Mouse (Mus musculus) hindbrain, embryonic 13.5 days (tissue): Measurements from ENCODE around the gene A4gnt. TPM values are rescaled to one million over a fixed set of nuclear protein-coding genes. Genes with fewer than 3 reads are reported as not detected.

Experiments
- ATAC-seq: fragments of 200-750 bp; cut with Nextera tagmentation; 2 replicates; pipeline ENCODE4 v1.8.0; 2017; ENCODE audit warnings: moderate TSS enrichment; ENCODE audit not compliant: low FRiP score
- H3K27ac ChIP-seq: fragments of 300-500 bp; sonication (generic); 2 replicates; pipeline ENCODE4 v1.5.1; 2015; ENCODE audit warnings: inconsistent platforms, mild to moderate bottlenecking, moderate library complexity
- H3K27me3 ChIP-seq: fragments of 300-500 bp; sonication (generic); 2 replicates; pipeline ENCODE4 v1.6.1; 2015; ENCODE audit warnings: mild to moderate bottlenecking, inconsistent platforms
- H3K36me3 ChIP-seq: fragments of 300-500 bp; sonication (generic); 2 replicates; pipeline ENCODE4 v1.6.1; 2015; ENCODE audit warnings: mild to moderate bottlenecking, inconsistent platforms
- H3K4me1 ChIP-seq: fragments of 300-500 bp; sonication (generic); replicated peaks from 2 replicates; pipeline ENCODE4 v1.6.1; 2015; ENCODE audit warnings: inconsistent platforms
- H3K4me2 ChIP-seq: fragments of 300-500 bp; sonication (generic); 2 replicates; pipeline ENCODE4 v1.6.1; 2015; ENCODE audit warnings: inconsistent platforms, mild to moderate bottlenecking, moderate library complexity
- H3K4me3 ChIP-seq: fragments of 300-500 bp; sonication (generic); 2 replicates; pipeline ENCODE4 v1.5.1; 2015; ENCODE audit warnings: mild to moderate bottlenecking, inconsistent platforms
- H3K9ac ChIP-seq: fragments of 300-500 bp; sonication (generic); 2 replicates; pipeline ENCODE4 v1.6.1; 2015; ENCODE audit warnings: mild to moderate bottlenecking, inconsistent platforms
- H3K9me3 ChIP-seq: fragments of 300-500 bp; sonication (generic); 2 replicates; pipeline ENCODE4 v1.6.1; 2016; ENCODE audit warnings: inconsistent platforms
- WGBS: fragments of 180-500 bp; shearing (Covaris S2); methylation state at CpG from one replicate; pipeline ENCODE4 v1.1.7; 2015; 5-methylcytosine and 5-hydroxymethylcytosine counted together
- polyA plus RNA-seq: library from polyadenylated mRNA; unstranded; fragments of >200 nt; fragmentation: Nextera tagmentation; extraction: Ambion mirVana; gene quantifications from 2 replicates; pipeline ENCODE4 v1.2.1, GENCODE M21; 2015

Gene A4gnt
- polyA plus RNA-seq, 1 experiment from 2014 or later = not detected

GRCm38 (mm10) chr9:99620196-99620595 lies 7.9 kb downstream of the A4gnt start:
- Histone ChIP-seq H3K4me1 (no peaks in the 10 kb centered on the region), H3K36me3 (no peaks in the 10 kb centered on the region), H3K27me3 (no peaks in the 10 kb centered on the region), H3K27ac (no peak overlapping the region), H3K4me2 (no peak overlapping the region), H3K9ac (no peak overlapping the region), H3K4me3 (no peak overlapping the region), H3K9me3 (no peaks in the 10 kb centered on the region)
- no peak for ATAC-seq
- 94% methylated on average over 11 of the region's 11 CpGs for WGBS

GRCm38 (mm10) chr9:99622034-99622433 lies 9.7 kb downstream of the A4gnt start:
- H3K4me2 ChIP-seq = no peak overlapping the region
- no peak for ATAC-seq
- 92% methylated on average over 1 of the region's 1 CpGs for WGBS

GRCm38 (mm10) chr9:99622966-99623365 lies 10.7 kb downstream of the A4gnt start:
- 59% methylated on average over 2 of the region's 2 CpGs for WGBS
- H3K4me1 ChIP-seq = no peaks in the 10 kb centered on the region
- H3K27me3 ChIP-seq = no peaks in the 10 kb centered on the region
- no peak overlapping the region for H3K9ac ChIP-seq
- no peak overlapping the region for H3K4me2 ChIP-seq
- no peak overlapping the region for H3K4me3 ChIP-seq
- no peaks in the 10 kb centered on the region for H3K36me3 ChIP-seq
- ATAC-seq = no peak
- H3K27ac ChIP-seq = no peak overlapping the region
- no peaks in the 10 kb centered on the region for H3K9me3 ChIP-seq

More at GRCm38 (mm10) chr9:99622034-99622433, 9.7 kb downstream of the A4gnt start:
- no peak overlapping the region for H3K9ac ChIP-seq
- H3K27me3 ChIP-seq = no peaks in the 10 kb centered on the region
- H3K4me3 ChIP-seq = no peak overlapping the region
- H3K9me3 ChIP-seq = no peaks in the 10 kb centered on the region
- no peak overlapping the region for H3K27ac ChIP-seq
- no peaks in the 10 kb centered on the region for H3K4me1 ChIP-seq
- no peaks in the 10 kb centered on the region for H3K36me3 ChIP-seq

- Histone ChIP-seq H3K4me3 (no peak overlapping the region), H3K36me3 (no peaks in the 10 kb centered on the region), H3K9ac (no peak overlapping the region), H3K4me1 (peaks cover 6% of the 10 kb centered on the region), H3K27ac (no peak overlapping the region), H3K27me3 (no peaks in the 10 kb centered on the region), H3K9me3 (no peaks in the 10 kb centered on the region), H3K4me2 (no peak overlapping the region)
- WGBS = 82% methylated on average over 6 of the region's 6 CpGs
- ATAC-seq = no peak
Observed at GRCm38 (mm10) chr9:99624117-99624516, 11.8 kb downstream of the A4gnt start.

GRCm38 (mm10) chr9:99628581-99628980 lies 16.3 kb downstream of the A4gnt start:
- no peak for ATAC-seq
- Histone ChIP-seq H3K9ac (no peak overlapping the region), H3K9me3 (no peaks in the 10 kb centered on the region), H3K27me3 (no peaks in the 10 kb centered on the region), H3K36me3 (no peaks in the 10 kb centered on the region), H3K4me1 (peaks cover 41% of the 10 kb centered on the region), H3K4me3 (peak overlapping the region; percentile 56; the same call in 1 of the 2 replicates), H3K4me2 (peak overlapping the region; percentile 79), H3K27ac (no peak overlapping the region)
- 68% methylated on average over 4 of the region's 4 CpGs for WGBS

- Histone ChIP-seq H3K4me3 (peak within 1 kb of the TSS; percentile 56), H3K9ac (peak within 1 kb of the TSS; percentile 82), H3K4me1 (peaks cover 41% of the 10 kb centered on the region), H3K27ac (peak within 1 kb of the TSS; percentile 86), H3K36me3 (no peaks in the 10 kb centered on the region), H3K27me3 (no peaks in the 10 kb centered on the region), H3K4me2 (peak within 1 kb of the TSS; percentile 79), H3K9me3 (no peaks in the 10 kb centered on the region)
- WGBS = under 1% methylated on average over 44 of the region's 44 CpGs
- ATAC-seq = peak; percentile 89
Observed at GRCm38 (mm10) chr9:99629281-99630011, 17.1 kb downstream of the A4gnt start, which contains the start of gene Dzip1l. Gene Dzip1l (plus strand): TSS chr9:99629496.

GRCm38 (mm10) chr9:99630071-99630470 lies 17.8 kb downstream of the A4gnt start:
- WGBS = under 1% methylated on average over 11 of the region's 11 CpGs
- Histone ChIP-seq H3K27me3 (no peaks in the 10 kb centered on the region), H3K4me1 (peaks cover 41% of the 10 kb centered on the region), H3K4me2 (peak overlapping the region; percentile 79), H3K9me3 (no peaks in the 10 kb centered on the region), H3K36me3 (no peaks in the 10 kb centered on the region), H3K27ac (peak overlapping the region; percentile 86), H3K4me3 (peak overlapping the region; percentile 56), H3K9ac (peak overlapping the region; percentile 82)
- ATAC-seq = 0 out of 2 replicates have a peak, but pooled peaks have one; percentile 21

- H3K36me3 ChIP-seq = peaks cover under 1% of the 10 kb centered on the region; the same call in 1 of the 2 replicates
- peak overlapping the region; percentile 79 for H3K4me2 ChIP-seq
- H3K4me1 ChIP-seq = peaks cover 41% of the 10 kb centered on the region
- H3K4me3 ChIP-seq = peak overlapping the region; percentile 56
- no peaks in the 10 kb centered on the region for H3K9me3 ChIP-seq
- WGBS = 46% methylated on average over 9 of the region's 9 CpGs
- H3K27me3 ChIP-seq = no peaks in the 10 kb centered on the region
- H3K27ac ChIP-seq = peak overlapping the region; percentile 86
- peak overlapping the region; percentile 82 for H3K9ac ChIP-seq
- ATAC-seq = no peak
Observed at GRCm38 (mm10) chr9:99630528-99631125, 18.3 kb downstream of the A4gnt start.

- 15% methylated on average over 2 of the region's 2 CpGs for WGBS
- no peak overlapping the region for H3K9ac ChIP-seq
- H3K36me3 ChIP-seq = peaks cover 6% of the 10 kb centered on the region; the same call in 1 of the 2 replicates
- peak overlapping the region; percentile 74 for H3K27ac ChIP-seq
- H3K4me3 ChIP-seq = peak overlapping the region; percentile 11
- H3K4me1 ChIP-seq = peaks cover 41% of the 10 kb centered on the region
- H3K4me2 ChIP-seq = peak overlapping the region; percentile 40
- H3K27me3 ChIP-seq = no peaks in the 10 kb centered on the region
- H3K9me3 ChIP-seq = no peaks in the 10 kb centered on the region
- ATAC-seq = no peak
Observed at GRCm38 (mm10) chr9:99631781-99632180, 19.5 kb downstream of the A4gnt start.

GRCm38 (mm10) chr9:99632264-99632663 lies 20.0 kb downstream of the A4gnt start:
- Histone ChIP-seq H3K9ac (no peak overlapping the region), H3K4me1 (peaks cover 41% of the 10 kb centered on the region), H3K27me3 (no peaks in the 10 kb centered on the region), H3K27ac (peak overlapping the region; percentile 74), H3K9me3 (no peaks in the 10 kb centered on the region), H3K4me3 (peak overlapping the region; percentile 11), H3K4me2 (peak overlapping the region; percentile 40), H3K36me3 (peaks cover 6% of the 10 kb centered on the region; the same call in 1 of the 2 replicates)
- 0 out of 2 replicates have a peak, but pooled peaks have one; percentile 3 for ATAC-seq
- 25% methylated on average over 8 of the region's 8 CpGs for WGBS

GRCm38 (mm10) chr9:99636776-99637175 lies 24.5 kb downstream of the A4gnt start:
- Histone ChIP-seq H3K4me2 (no peak overlapping the region), H3K27ac (no peak overlapping the region), H3K36me3 (peaks cover 27% of the 10 kb centered on the region), H3K27me3 (no peaks in the 10 kb centered on the region), H3K9me3 (no peaks in the 10 kb centered on the region), H3K4me3 (no peak overlapping the region), H3K4me1 (peaks cover 14% of the 10 kb centered on the region), H3K9ac (no peak overlapping the region)
- peak; percentile 55 for ATAC-seq
- 88% methylated on average over 1 of the region's 1 CpGs for WGBS

GRCm38 (mm10) chr9:99637227-99637626 lies 24.9 kb downstream of the A4gnt start:
- no peak overlapping the region for H3K9ac ChIP-seq
- no peak overlapping the region for H3K4me3 ChIP-seq
- no peaks in the 10 kb centered on the region for H3K27me3 ChIP-seq
- no peak overlapping the region for H3K4me2 ChIP-seq
- peaks cover 29% of the 10 kb centered on the region for H3K36me3 ChIP-seq
- H3K9me3 ChIP-seq = no peaks in the 10 kb centered on the region
- WGBS = 98% methylated on average over 17 of the region's 17 CpGs
- peaks cover 10% of the 10 kb centered on the region for H3K4me1 ChIP-seq
- ATAC-seq = peak; percentile 38; the same call in 1 of the 2 replicates
- H3K27ac ChIP-seq = no peak overlapping the region
